Mouse (Mus musculus) neural tube, embryonic 15.5 days (tissue): ENCODE data around the gene Ndrg2. TPM values are rescaled to one million over a fixed set of nuclear protein-coding genes. Genes with fewer than 3 reads are reported as not detected.
"Not testable (repeated sequence)": the region's sequence is repeated elsewhere in the genome, so short reads cannot be mapped to it uniquely, and the experiment has no call there.

Experiments used
- ATAC-seq: fragments of 200-750 bp; cut with Nextera tagmentation; 2 replicates; pipeline ENCODE4 v1.8.0; 2017; ENCODE audit warnings: mild to moderate bottlenecking, moderate TSS enrichment, moderate library complexity; ENCODE audit not compliant: low FRiP score
- H3K27ac ChIP-seq: fragments of 300-500 bp; sonication (generic); replicated peaks from 2 replicates; pipeline ENCODE4 v1.5.1; 2015; ENCODE audit warnings: mild to moderate bottlenecking, inconsistent platforms
- H3K27me3 ChIP-seq: fragments of 300-500 bp; sonication (generic); replicated peaks from 2 replicates; pipeline ENCODE4 v1.6.1; 2015; ENCODE audit warnings: inconsistent platforms
- H3K36me3 ChIP-seq: fragments of 300-500 bp; sonication (generic); 2 replicates; pipeline ENCODE4 v1.6.1; 2015; ENCODE audit warnings: inconsistent platforms
- H3K4me1 ChIP-seq: fragments of 300-500 bp; sonication (generic); 2 replicates; pipeline ENCODE4 v1.6.1; 2015; ENCODE audit warnings: inconsistent platforms
- H3K4me2 ChIP-seq: fragments of 300-500 bp; sonication (generic); 2 replicates; pipeline ENCODE4 v1.6.1; 2015; ENCODE audit warnings: inconsistent platforms, mild to moderate bottlenecking, moderate library complexity
- H3K4me3 ChIP-seq: fragments of 300-500 bp; sonication (generic); replicated peaks from 2 replicates; pipeline ENCODE4 v1.5.1; 2015; ENCODE audit warnings: mild to moderate bottlenecking, inconsistent platforms
- H3K9ac ChIP-seq: fragments of 300-500 bp; sonication (generic); replicated peaks from 2 replicates; pipeline ENCODE4 v1.6.1; 2015; ENCODE audit warnings: mild to moderate bottlenecking, inconsistent platforms
- H3K9me3 ChIP-seq: fragments of 300-500 bp; sonication (generic); replicated peaks from 2 replicates; pipeline ENCODE4 v1.6.1; 2016; ENCODE audit warnings: inconsistent platforms
- WGBS: fragments of 180-500 bp; shearing (Covaris S2); methylation state at CpG from one replicate; pipeline ENCODE4 v1.1.7; 2015; ENCODE audit warnings: mixed read lengths; 5-methylcytosine and 5-hydroxymethylcytosine counted together
- polyA plus RNA-seq: library from polyadenylated mRNA; unstranded; fragments of >200 nt; fragmentation: Nextera tagmentation; extraction: Ambion mirVana; gene quantifications from 2 replicates; pipeline ENCODE4 v1.2.1, GENCODE M21; 2015

Ndrg2 gene
- polyA plus RNA-seq, 1 experiment from 2014 or later: 281 TPM

GRCm38 (mm10) chr14:51929309-51929943 lies 15.5 kb upstream of the Ndrg2 start:
- no peak overlapping the region for H3K4me3 ChIP-seq
- no peak overlapping the region for H3K4me2 ChIP-seq
- no peaks in the 10 kb centered on the region for H3K36me3 ChIP-seq
- no peaks in the 10 kb centered on the region for H3K9me3 ChIP-seq
- 88% methylated on average over 8 of the region's 8 CpGs for WGBS
- no peak overlapping the region for H3K9ac ChIP-seq
- H3K27ac ChIP-seq: peak overlapping the region; percentile 67
- H3K27me3 ChIP-seq: no peaks in the 10 kb centered on the region
- 0 out of 2 replicates have a peak, but pooled peaks cover 2% of the 10 kb centered on the region for H3K4me1 ChIP-seq
- ATAC-seq: peak; percentile 48; the same call in 1 of the 2 replicates

GRCm38 (mm10) chr14:51926930-51927329 lies 13.0 kb upstream of the Ndrg2 start:
- WGBS: 92% methylated on average over 11 of the region's 11 CpGs
- H3K27me3 ChIP-seq, H3K9ac ChIP-seq, H3K4me3 ChIP-seq, H3K4me2 ChIP-seq, H3K36me3 ChIP-seq, ATAC-seq, H3K9me3 ChIP-seq, H3K27ac ChIP-seq, H3K4me1 ChIP-seq: not testable (repeated sequence)

GRCm38 (mm10) chr14:51923492-51923891 lies 9.5 kb upstream of the Ndrg2 start:
- no peak overlapping the region for H3K9ac ChIP-seq
- no peaks in the 10 kb centered on the region for H3K36me3 ChIP-seq
- ATAC-seq: no peak
- H3K27me3 ChIP-seq: no peaks in the 10 kb centered on the region
- H3K4me2 ChIP-seq: no peak overlapping the region
- H3K4me1 ChIP-seq: 0 out of 2 replicates have a peak, but pooled peaks cover 4% of the 10 kb centered on the region
- WGBS: 87% methylated on average over 4 of the region's 4 CpGs
- no peak overlapping the region for H3K4me3 ChIP-seq
- H3K9me3 ChIP-seq: no peaks in the 10 kb centered on the region
- H3K27ac ChIP-seq: no peak overlapping the region

GRCm38 (mm10) chr14:51922910-51923309 lies 9.0 kb upstream of the Ndrg2 start:
- no peak for ATAC-seq
- Histone ChIP-seq H3K4me3 (no peak overlapping the region), H3K4me2 (no peak overlapping the region), H3K27ac (0 out of 2 replicates have a peak overlapping the region, but pooled peaks have one; percentile 70), H3K4me1 (0 out of 2 replicates have a peak, but pooled peaks cover 4% of the 10 kb centered on the region), H3K27me3 (no peaks in the 10 kb centered on the region), H3K9me3 (no peaks in the 10 kb centered on the region), H3K36me3 (no peaks in the 10 kb centered on the region), H3K9ac (no peak overlapping the region)
- 92% methylated on average over 2 of the region's 2 CpGs for WGBS

GRCm38 (mm10) chr14:51922571-51922865 lies 8.6 kb upstream of the Ndrg2 start, which contains the start of gene Rnase13:
Gene Rnase13 (minus strand): TSS chr14:51922773.
- 0 out of 2 replicates have a peak, but pooled peaks cover 4% of the 10 kb centered on the region for H3K4me1 ChIP-seq
- no peaks in the 10 kb centered on the region for H3K36me3 ChIP-seq
- H3K4me2 ChIP-seq: no peak within 1 kb of the TSS
- no peaks in the 10 kb centered on the region for H3K9me3 ChIP-seq
- no peak for ATAC-seq
- peak within 1 kb of the TSS; percentile 70 for H3K27ac ChIP-seq
- 88% methylated on average over 7 of the region's 7 CpGs for WGBS
- H3K27me3 ChIP-seq: no peaks in the 10 kb centered on the region
- H3K9ac ChIP-seq: no peak within 1 kb of the TSS
- no peak within 1 kb of the TSS for H3K4me3 ChIP-seq

- ATAC-seq: peak; percentile 76
- no peaks in the 10 kb centered on the region for H3K9me3 ChIP-seq
- no peaks in the 10 kb centered on the region for H3K36me3 ChIP-seq
- H3K4me1 ChIP-seq: 0 out of 2 replicates have a peak, but pooled peaks cover 4% of the 10 kb centered on the region
- no peak overlapping the region for H3K4me3 ChIP-seq
- H3K4me2 ChIP-seq: no peak overlapping the region
- no peaks in the 10 kb centered on the region for H3K27me3 ChIP-seq
- 73% methylated on average over 16 of the region's 16 CpGs for WGBS
- no peak overlapping the region for H3K9ac ChIP-seq
- H3K27ac ChIP-seq: peak overlapping the region; percentile 70
Observed at GRCm38 (mm10) chr14:51921759-51922570, 8.0 kb upstream of the Ndrg2 start.

GRCm38 (mm10) chr14:51918966-51919365 lies 5.0 kb upstream of the Ndrg2 start:
- Histone ChIP-seq H3K4me3 (no peak overlapping the region), H3K9me3 (no peaks in the 10 kb centered on the region), H3K4me1 (peaks cover 9% of the 10 kb centered on the region), H3K9ac (no peak overlapping the region), H3K4me2 (no peak overlapping the region), H3K27ac (no peak overlapping the region), H3K27me3 (no peaks in the 10 kb centered on the region), H3K36me3 (no peaks in the 10 kb centered on the region)
- WGBS: 82% methylated on average over 4 of the region's 4 CpGs
- ATAC-seq: no peak

- Histone ChIP-seq H3K4me2 (no peak within 1 kb of the TSS), H3K9me3 (no peaks in the 10 kb centered on the region), H3K36me3 (no peaks in the 10 kb centered on the region), H3K4me1 (peaks cover 17% of the 10 kb centered on the region), H3K4me3 (no peak within 1 kb of the TSS), H3K9ac (no peak within 1 kb of the TSS), H3K27me3 (no peaks in the 10 kb centered on the region), H3K27ac (no peak within 1 kb of the TSS)
- no peak for ATAC-seq
- WGBS: 100% methylated on average over 4 of the region's 4 CpGs
Observed at GRCm38 (mm10) chr14:51918125-51918524, 4.2 kb upstream of the Ndrg2 start, which contains the start of gene Tppp2. Gene Tppp2 (plus strand): TSS chr14:51918425.

- Histone ChIP-seq H3K4me2 (no peak overlapping the region), H3K4me1 (peaks cover 26% of the 10 kb centered on the region), H3K9ac (no peak overlapping the region), H3K4me3 (no peak overlapping the region), H3K27ac (no peak overlapping the region), H3K9me3 (no peaks in the 10 kb centered on the region), H3K27me3 (no peaks in the 10 kb centered on the region), H3K36me3 (no peaks in the 10 kb centered on the region)
- ATAC-seq: no peak
- WGBS: 94% methylated on average over 4 of the region's 4 CpGs
Observed at GRCm38 (mm10) chr14:51916539-51916938, 2.6 kb upstream of the Ndrg2 start.

GRCm38 (mm10) chr14:51915030-51915429 lies 1.1 kb upstream of the Ndrg2 start:
- Histone ChIP-seq H3K9ac (no peak overlapping the region), H3K9me3 (no peaks in the 10 kb centered on the region), H3K27ac (peak overlapping the region; percentile 86), H3K4me3 (no peak overlapping the region), H3K4me1 (peaks cover 33% of the 10 kb centered on the region), H3K36me3 (no peaks in the 10 kb centered on the region), H3K27me3 (no peaks in the 10 kb centered on the region), H3K4me2 (no peak overlapping the region)
- ATAC-seq: no peak
- 37% methylated on average over 3 of the region's 3 CpGs for WGBS

- H3K9me3 ChIP-seq: no peaks in the 10 kb centered on the region
- H3K4me3 ChIP-seq: peak overlapping the region; percentile 66
- peak overlapping the region; percentile 59 for H3K9ac ChIP-seq
- peak overlapping the region; percentile 86 for H3K27ac ChIP-seq
- peak overlapping the region; percentile 98 for H3K4me2 ChIP-seq
- no peaks in the 10 kb centered on the region for H3K27me3 ChIP-seq
- ATAC-seq: peak; percentile 77
- under 1% methylated on average over 58 of the region's 58 CpGs for WGBS
- peaks cover 33% of the 10 kb centered on the region for H3K4me1 ChIP-seq
- H3K36me3 ChIP-seq: peaks cover 10% of the 10 kb centered on the region
Observed at GRCm38 (mm10) chr14:51913062-51913959, 647 bp downstream of the Ndrg2 start.
